Mouse (Mus musculus) lung, postnatal 4 days (tissue): ENCODE data around the gene Olfr384.
"Not testable (repeated sequence)": the region's sequence is repeated elsewhere in the genome, so short reads cannot be mapped to it uniquely, and the experiment has no call there.

Experiments used
- DNase-seq, 2 experiments: peaks; one replicate each; pipeline ENCODE4 v3.0.0; 2021

Olfr384 gene

DNA sequence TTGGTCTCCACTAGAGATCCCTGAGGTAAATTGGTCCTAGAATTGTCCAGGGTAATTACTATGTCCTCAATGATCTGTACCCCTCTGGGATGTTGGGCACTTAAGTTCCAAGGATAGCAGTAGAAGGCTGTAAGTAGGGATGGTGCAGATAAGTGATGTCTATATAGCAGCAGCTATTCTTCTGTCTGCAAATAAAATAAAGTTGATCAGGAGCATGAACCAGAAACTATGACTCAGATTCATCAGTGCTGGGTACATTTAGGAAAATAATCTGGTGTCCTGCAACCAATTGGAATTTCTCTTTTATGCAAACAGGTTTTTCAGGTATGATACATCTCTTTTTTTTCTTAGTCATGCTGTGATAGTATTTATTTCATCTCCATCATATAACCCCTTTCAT lies at the start of gene Olfr384:
Olfr384 (plus strand) TSS at position 301 of the 400 bp plus-strand sequence.
- no peak for DNase-seq

DNA sequence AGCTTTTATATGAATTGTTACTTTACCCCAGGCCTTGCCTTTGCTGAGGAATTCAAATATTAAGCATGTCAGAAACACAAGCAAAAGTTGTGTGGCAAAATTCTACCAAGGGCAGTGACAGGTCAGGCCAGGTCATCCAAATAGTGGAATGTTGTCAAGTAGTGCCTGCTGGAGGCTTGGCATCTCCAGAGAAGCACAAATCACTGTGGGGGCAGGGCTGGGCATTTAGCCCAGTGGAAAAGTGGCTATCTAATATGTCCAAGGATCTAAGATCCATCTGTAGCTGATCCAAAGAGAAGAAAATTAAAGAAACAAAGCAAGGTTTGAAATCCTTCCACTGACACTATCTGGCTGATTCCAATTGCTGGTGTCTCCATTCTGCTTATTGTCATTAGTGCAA lies 18.5 kb upstream of the Olfr384 start:
- no peak for DNase-seq

DNA sequence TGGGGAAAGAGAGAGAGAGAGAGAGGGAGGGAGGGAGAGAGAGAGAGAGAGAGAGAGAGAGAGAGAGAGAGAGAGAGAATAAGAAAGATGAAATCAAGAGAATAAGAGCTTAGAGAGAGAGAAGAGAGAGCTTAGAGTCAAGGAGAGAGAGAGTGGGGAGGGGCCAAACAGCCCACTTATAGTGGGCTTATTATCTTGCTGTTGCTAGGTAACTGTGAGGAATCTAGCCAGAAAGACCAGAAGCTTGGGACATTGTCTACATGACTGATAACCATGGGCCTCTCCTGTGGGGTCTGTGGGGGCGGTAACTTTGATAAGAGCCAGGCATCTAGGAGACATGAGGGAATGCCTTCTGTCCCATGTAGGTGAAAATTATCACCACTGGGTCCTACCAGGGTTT lies 15.2 kb upstream of the Olfr384 start:
- not testable (repeated sequence) for DNase-seq

DNA sequence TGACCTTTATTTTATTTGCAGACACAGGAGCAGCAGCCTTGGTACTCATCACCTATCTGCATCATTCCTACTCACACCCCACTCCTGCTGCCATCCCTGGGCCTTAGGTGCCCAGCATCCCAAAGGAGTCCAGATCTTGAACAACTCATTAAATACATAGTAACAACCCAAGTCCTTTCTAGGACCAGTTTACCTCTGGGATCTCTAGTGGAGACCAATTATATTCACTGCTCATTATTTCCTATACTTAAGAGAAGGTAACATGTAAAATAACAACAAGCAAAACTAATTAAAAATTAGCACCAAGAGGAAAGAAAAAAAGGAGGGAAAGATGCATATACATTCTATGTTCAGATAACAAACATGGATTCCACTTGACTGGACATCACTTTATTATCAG lies 5.5 kb upstream of the Olfr384 start, which contains the start of gene Olfr385:
Olfr385 (minus strand) TSS at position 101 of the 400 bp plus-strand sequence.
- DNase-seq, result no peak
